27 mouse cellular contexts compared by ENCODE assay signal in genomic region chr5:110091546-110091945, GRCm38 (mm10). TPM values are rescaled to one million over a fixed set of nuclear protein-coding genes. Genes with fewer than 3 reads are reported as not detected.
DNase-seq lines count a peak whose midpoint lies in the region; ATAC-seq lines count a peak whose summit lies in the region.
"Had no signal": no experiment of that assay in that cellular context is flagged by ENCODE, and none has a peak within 500 bp of the region (broad histone marks: within the 10 kb centered on the region; RNA-seq: fewer than 3 reads in every experiment).

No protein-coding gene starts in this region.

- H3K4me1 ChIP-seq in intestine, embryonic 16.5 days (ENCODE audit: control insufficient read depth, insufficient read depth, low read length), result no peaks in the 10 kb centered on the region
- no peaks in the 10 kb centered on the region for H3K4me1 ChIP-seq in intestine, embryonic 15.5 days (replicated peaks)
- H3K4me1 ChIP-seq: embryonic facial prominence, embryonic 12.5 days had no signal

- H3K27me3 ChIP-seq in intestine, embryonic 16.5 days (replicated peaks; ENCODE audit: control insufficient read depth, insufficient read depth, low read length), result no peaks in the 10 kb centered on the region
- no peaks in the 10 kb centered on the region for H3K27me3 ChIP-seq in intestine, embryonic 15.5 days (replicated peaks)
- H3K27me3 ChIP-seq: embryonic facial prominence, embryonic 12.5 days; embryonic facial prominence, embryonic 15.5 days; heart, embryonic 12.5 days; heart, embryonic 15.5 days had no signal

- H3K4me2 ChIP-seq in intestine, embryonic 16.5 days (ENCODE audit: low read depth, low read length), result no peak overlapping the region
- H3K4me2 ChIP-seq in intestine, embryonic 15.5 days (replicated peaks), result no peak overlapping the region
- H3K4me2 ChIP-seq: embryonic facial prominence, embryonic 12.5 days; embryonic facial prominence, embryonic 15.5 days; heart, embryonic 12.5 days; heart, embryonic 15.5 days; hindbrain, embryonic 14.5 days had no signal

- no peaks in the 10 kb centered on the region for H3K9me3 ChIP-seq in intestine, embryonic 16.5 days (ENCODE audit: control insufficient read depth, low read length)
- no peaks in the 10 kb centered on the region for H3K9me3 ChIP-seq in intestine, embryonic 15.5 days
- H3K9me3 ChIP-seq: embryonic facial prominence, embryonic 12.5 days; embryonic facial prominence, embryonic 15.5 days; heart, embryonic 12.5 days; heart, embryonic 15.5 days had no signal

- H3K36me3 ChIP-seq in intestine, embryonic 16.5 days (ENCODE audit: control insufficient read depth, insufficient read depth, low read length), result no peaks in the 10 kb centered on the region
- no peaks in the 10 kb centered on the region for H3K36me3 ChIP-seq in intestine, embryonic 15.5 days
- H3K36me3 ChIP-seq: embryonic facial prominence, embryonic 12.5 days; embryonic facial prominence, embryonic 15.5 days; heart, embryonic 12.5 days; heart, embryonic 15.5 days had no signal

- no peak overlapping the region for H3K4me3 ChIP-seq in intestine, embryonic 16.5 days (ENCODE audit: low read length)
- H3K4me3 ChIP-seq in intestine, embryonic 15.5 days (replicated peaks), result no peak overlapping the region
- H3K4me3 ChIP-seq: embryonic facial prominence, embryonic 12.5 days; embryonic facial prominence, embryonic 15.5 days; gastrocnemius, adult 2 months; heart, embryonic 12.5 days; heart, embryonic 15.5 days had no signal

- ATAC-seq in intestine, embryonic 16.5 days, result peak; percentile 19
- ATAC-seq in intestine, embryonic 15.5 days, result no peak
- ATAC-seq: activated CD4-positive, CD25-positive, alpha-beta regulatory T cell, adult 4 months; CD4-positive, CD25-positive, alpha-beta regulatory T cell, adult 4 months; forebrain, embryonic 14.5 days; forebrain, postnatal 0 days; hindbrain, postnatal 0 days had no signal

- WGBS in intestine, embryonic 16.5 days, result 53% methylated on average over 2 of the region's 2 CpGs
- 63% methylated on average over 2 of the region's 2 CpGs for WGBS in intestine, embryonic 15.5 days

- H3K9ac ChIP-seq in intestine, embryonic 16.5 days (ENCODE audit: low read depth, low read length), result no peak overlapping the region
- no peak overlapping the region for H3K9ac ChIP-seq in intestine, embryonic 15.5 days
- H3K9ac ChIP-seq: embryonic facial prominence, embryonic 12.5 days; embryonic facial prominence, embryonic 15.5 days; forebrain, postnatal 0 days; heart, embryonic 12.5 days; heart, embryonic 15.5 days; hindbrain, embryonic 14.5 days had no signal

- DNase-seq in thymus, postnatal 0 days (ENCODE audit: low spot score), result peak; percentile 74
- peak; percentile 58 for DNase-seq in thymus, postnatal 25 days
- DNase-seq in urinary bladder, postnatal 10 days (ENCODE audit: low spot score), result no peak
- no peak for DNase-seq in kidney, postnatal 10 days
- DNase-seq in Muller cell, postnatal 12 days (ENCODE audit: inconsistent ontology term), result no peak
- DNase-seq: adrenal gland, adult 8-10 months; adrenal gland, postnatal 25 days; cerebellum, adult 18-20 months; cerebellum, adult 9-10 months; cerebellum, postnatal 14 days; forebrain, postnatal 0 days; gastrocnemius, adult 2 months; gastrocnemius, postnatal 14 days; heart, adult 11 months; heart, postnatal 14 days; heart, postnatal 4 days had no signal

- no peak overlapping the region for H3K27ac ChIP-seq in intestine, embryonic 16.5 days (ENCODE audit: low read length)
- no peak overlapping the region for H3K27ac ChIP-seq in intestine, embryonic 15.5 days
- H3K27ac ChIP-seq: embryonic facial prominence, embryonic 12.5 days; embryonic facial prominence, embryonic 15.5 days; gastrocnemius, adult 2 months; heart, embryonic 15.5 days; hindbrain, embryonic 14.5 days; hindbrain, postnatal 0 days had no signal

RNA-seq across cellular contexts. Expression of gene Gm35315, which starts 2.7 kb away (rescaled TPM):
- 1.5 and 2.1 TPM in 2 replicates for polyA plus RNA-seq in intestine, embryonic 16.5 days (2015; fragmentation: Nextera tagmentation; extraction: Ambion mirVana)
- polyA plus RNA-seq in intestine, embryonic 15.5 days (2015; fragmentation: Nextera tagmentation; extraction: Ambion mirVana), result 1.7 and 1.8 TPM in 2 replicates
- 2.3 and 2.8 TPM in 2 replicates for polyA plus RNA-seq in thymus, postnatal 0 days (2015; fragmentation: Nextera tagmentation; extraction: Ambion mirVana)

RNA-seq across cellular contexts. Expression of gene Plcxd1, which starts 8.2 kb away (rescaled TPM):
- 0.80 and 0.84 TPM in 2 replicates for polyA plus RNA-seq in intestine, embryonic 16.5 days (2015; fragmentation: Nextera tagmentation; extraction: Ambion mirVana)
- polyA plus RNA-seq in intestine, embryonic 15.5 days (2015; fragmentation: Nextera tagmentation; extraction: Ambion mirVana), result 0.89 and 0.92 TPM in 2 replicates
- polyA plus RNA-seq in thymus, postnatal 0 days (2015; fragmentation: Nextera tagmentation; extraction: Ambion mirVana), result 3.3 and 3.5 TPM in 2 replicates

RNA-seq across cellular contexts. Expression of gene Gtpbp6, which starts 16.5 kb away (rescaled TPM):
- 28.3 and 29.6 TPM in 2 replicates for polyA plus RNA-seq in intestine, embryonic 16.5 days (2015; fragmentation: Nextera tagmentation; extraction: Ambion mirVana)
- 29.4 and 30.2 TPM in 2 replicates for polyA plus RNA-seq in intestine, embryonic 15.5 days (2015; fragmentation: Nextera tagmentation; extraction: Ambion mirVana)
- polyA plus RNA-seq in thymus, postnatal 0 days (2015; fragmentation: Nextera tagmentation; extraction: Ambion mirVana), result 32.0 and 36.8 TPM in 2 replicates

RNA-seq across cellular contexts. Expression of gene Zfp605, which starts 18.3 kb away (rescaled TPM):
- 2.3 and 2.7 TPM in 2 replicates for polyA plus RNA-seq in intestine, embryonic 16.5 days (2015; fragmentation: Nextera tagmentation; extraction: Ambion mirVana)
- polyA plus RNA-seq in intestine, embryonic 15.5 days (2015; fragmentation: Nextera tagmentation; extraction: Ambion mirVana), result 3.9 and 4.0 TPM in 2 replicates
- 4.9 and 5.8 TPM in 2 replicates for polyA plus RNA-seq in thymus, postnatal 0 days (2015; fragmentation: Nextera tagmentation; extraction: Ambion mirVana)

RNA-seq across cellular contexts. Expression of gene Gm17655, which starts 19.2 kb away (rescaled TPM):
- polyA plus RNA-seq in intestine, embryonic 16.5 days (2015; fragmentation: Nextera tagmentation; extraction: Ambion mirVana), result 3.2 and 3.7 TPM in 2 replicates
- polyA plus RNA-seq in intestine, embryonic 15.5 days (2015; fragmentation: Nextera tagmentation; extraction: Ambion mirVana), result 2.2 and 2.3 TPM in 2 replicates
- polyA plus RNA-seq in thymus, postnatal 0 days (2015; fragmentation: Nextera tagmentation; extraction: Ambion mirVana), result 4.6 and 5.2 TPM in 2 replicates

Comparison
In these comparisons a context has a peak if more than half of its experiments do, and no peak if none do; other contexts are left out.
1. DNase-seq: peak in thymus, postnatal 0 days (single experiment) and thymus, postnatal 25 days (single experiment); none in urinary bladder, postnatal 10 days (single experiment), kidney, postnatal 10 days (single experiment) and Muller cell, postnatal 12 days (single experiment).